Mouse (Mus musculus) B cell, adult 62 days (primary cell): ENCODE data around the gene Olfr630. TPM values are rescaled to one million over a fixed set of nuclear protein-coding genes. Genes with fewer than 3 reads are reported as not detected.

Experiments used
- total RNA-seq: library from RNA; stranded (reverse); gene quantifications from 4 replicates; pipeline ENCODE4 v1.2.4, GENCODE M21; 2023

Gene Olfr630
- not detected in 4 replicates for total RNA-seq

DNA sequence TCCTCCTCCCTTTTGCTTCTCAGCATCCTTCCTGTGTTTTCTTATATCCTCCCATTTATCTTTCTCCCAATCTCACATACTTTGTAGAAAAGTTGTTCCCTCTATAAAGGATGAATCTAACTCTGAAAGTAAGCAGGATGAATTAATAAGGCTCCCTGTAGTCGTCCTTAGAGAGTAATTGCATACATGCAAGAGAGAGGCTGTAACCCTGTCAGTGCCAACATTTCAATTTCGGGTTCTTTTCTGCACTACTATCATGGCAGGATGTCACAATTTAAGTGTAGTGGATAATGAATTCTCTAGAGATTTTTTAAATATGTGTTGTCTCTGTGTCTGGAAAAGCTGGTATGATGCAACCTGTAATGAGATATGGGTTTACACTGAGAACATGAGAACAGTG is at the start of gene Olfr630:
Gene Olfr630 (minus strand): TSS at position 101 of the 400 bp plus-strand sequence.

DNA sequence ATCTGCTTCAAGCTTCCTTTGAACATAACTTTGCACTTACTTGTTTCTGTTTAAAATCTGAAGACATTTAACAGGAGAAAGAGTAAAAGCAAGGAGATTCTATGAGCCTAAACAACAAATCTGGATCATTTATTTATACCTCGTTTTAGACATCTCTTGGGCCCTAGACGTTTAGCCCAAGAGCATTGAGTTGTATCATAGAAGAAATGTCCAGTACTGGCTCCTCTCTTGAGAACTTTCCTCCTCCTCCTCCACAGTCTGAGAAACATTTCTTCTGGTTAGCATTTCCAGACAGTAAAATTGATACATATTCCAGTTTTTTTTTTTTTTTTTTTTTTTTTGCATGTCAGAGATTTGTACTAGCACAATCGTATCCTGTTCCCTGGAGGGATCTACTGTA is 34.6 kb upstream of the Olfr630 start, which contains the start of gene Olfr67:
Gene Olfr67 (minus strand): TSS at position 101 of the 400 bp plus-strand sequence.

GRCm38 (mm10) chr7:103779598-103779997 is 22.5 kb upstream of the Olfr630 start, which contains the start of gene Olfr68:
Gene Olfr68 (minus strand): TSS chr7:103779698.

DNA sequence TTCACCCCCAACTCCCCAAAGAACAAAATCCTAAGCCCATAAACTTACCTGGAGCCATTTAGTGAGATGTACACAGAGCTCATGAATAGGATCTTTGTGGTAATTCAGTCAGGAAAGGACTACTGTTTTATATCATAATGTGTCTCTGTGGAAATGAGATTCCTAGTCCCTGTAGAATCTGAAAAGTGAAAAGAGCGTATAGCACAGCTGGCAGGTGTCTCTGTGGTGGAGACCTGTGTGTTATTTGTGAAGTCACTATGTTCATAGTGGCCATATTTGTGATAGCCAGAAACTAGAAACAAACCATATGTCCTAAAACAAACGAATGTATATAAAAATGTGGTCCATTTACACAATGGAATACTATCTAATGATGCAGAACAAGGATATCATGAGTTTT is 14.4 kb upstream of the Olfr630 start, which contains the start of gene Olfr69:
Gene Olfr69 (minus strand): TSS at position 101 of the 400 bp plus-strand sequence.

GRCm38 (mm10) chr7:103744843-103745242 is 12.3 kb downstream of the Olfr630 start, which contains the start of gene Olfr629:
Gene Olfr629 (minus strand): TSS chr7:103744943.

DNA sequence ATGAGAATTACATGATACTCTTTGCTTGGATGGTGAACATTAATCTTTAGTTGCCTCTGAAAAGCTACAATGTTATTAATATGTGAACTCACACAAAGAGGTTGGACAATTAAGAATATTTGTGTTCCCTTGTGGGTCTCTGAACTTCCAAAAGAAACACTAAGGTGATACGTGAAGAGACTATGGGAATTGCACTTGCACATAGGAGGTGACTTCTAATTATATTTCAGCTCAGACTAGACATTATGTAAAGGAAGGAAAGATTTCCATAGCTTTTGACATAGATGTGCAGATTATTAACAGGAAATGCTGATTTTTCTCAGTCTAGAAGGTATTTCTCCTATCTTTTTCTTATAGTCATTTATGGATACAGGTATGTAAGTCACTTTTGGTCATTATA is 27.1 kb downstream of the Olfr630 start, which contains the start of gene Olfr628:
Gene Olfr628 (plus strand): TSS at position 301 of the 400 bp plus-strand sequence.

GRCm38 (mm10) chr7:103714371-103714770 is 42.8 kb downstream of the Olfr630 start, which contains the start of gene Olfr243:
Gene Olfr243 (plus strand): TSS chr7:103714671.

Other genes starting within 250 kb of the Olfr630 start
- gene Olfr610, start 245.2 kb downstream of the Olfr630 start, total RNA-seq, result not detected in 4 replicates
- not detected in 4 replicates for gene Olfr611, start 236.5 kb downstream of the Olfr630 start, total RNA-seq
- gene Olfr612, start 214.6 kb downstream of the Olfr630 start, total RNA-seq, result not detected in 4 replicates
- gene Olfr613, start 209.3 kb downstream of the Olfr630 start, total RNA-seq, result not detected in 4 replicates
- not detected in 4 replicates for gene Olfr615, start 201.3 kb downstream of the Olfr630 start, total RNA-seq
- not detected in 4 replicates for gene Olfr616, start 188.2 kb downstream of the Olfr630 start, total RNA-seq
- gene Olfr617, start 184.3 kb downstream of the Olfr630 start, total RNA-seq, result not detected in 4 replicates
- gene Olfr618, start 167.2 kb downstream of the Olfr630 start, total RNA-seq, result not detected in 4 replicates
- gene Olfr619, start 156.8 kb downstream of the Olfr630 start, total RNA-seq, result not detected in 4 replicates
- not detected in 4 replicates for gene Olfr620, start 144.8 kb downstream of the Olfr630 start, total RNA-seq
- not detected in 4 replicates for gene Olfr622, start 114.6 kb downstream of the Olfr630 start, total RNA-seq
- not detected in 4 replicates for gene Olfr623, start 93.6 kb downstream of the Olfr630 start, total RNA-seq
- not detected in 4 replicates for gene Olfr624, start 86.1 kb downstream of the Olfr630 start, total RNA-seq
- gene Olfr625-ps1, start 74.6 kb downstream of the Olfr630 start, total RNA-seq, result not detected in 4 replicates
- gene Olfr243, start 42.7 kb downstream of the Olfr630 start, total RNA-seq, result not detected in 4 replicates
- gene Olfr628, start 27.0 kb downstream of the Olfr630 start, total RNA-seq, result not detected in 4 replicates
- gene Olfr629, start 12.4 kb downstream of the Olfr630 start, total RNA-seq, result not detected in 4 replicates
- gene Olfr69, start 14.3 kb upstream of the Olfr630 start, total RNA-seq, result not detected in 4 replicates
- not detected in 4 replicates for gene Olfr68, start 22.4 kb upstream of the Olfr630 start, total RNA-seq
- not detected in 4 replicates for gene Olfr67, start 34.5 kb upstream of the Olfr630 start, total RNA-seq
- gene Hbb-bt, start 56.7 kb upstream of the Olfr630 start, total RNA-seq, result 4.4 to 21.0 TPM (median 14.7 TPM) in 4 replicates
- 43.8 to 120 TPM (median 71.7 TPM) in 4 replicates for gene Hbb-bs, start 70.8 kb upstream of the Olfr630 start, total RNA-seq
- gene Hbb-bh2, start 83.2 kb upstream of the Olfr630 start, total RNA-seq, result not detected in 4 replicates
- not detected in 4 replicates for gene Hbb-bh1, start 85.8 kb upstream of the Olfr630 start, total RNA-seq
- not detected in 4 replicates for gene Hbb-y, start 95.9 kb upstream of the Olfr630 start, total RNA-seq
- gene Olfr66, start 128.9 kb upstream of the Olfr630 start, total RNA-seq, result not detected in 4 replicates
- not detected in 4 replicates for gene Olfr64, start 137.2 kb upstream of the Olfr630 start, total RNA-seq
- gene Olfr65, start 146.2 kb upstream of the Olfr630 start, total RNA-seq, result not detected in 4 replicates
- gene Olfr631, start 171.5 kb upstream of the Olfr630 start, total RNA-seq, result not detected in 4 replicates
- gene Olfr632, start 177.0 kb upstream of the Olfr630 start, total RNA-seq, result not detected in 4 replicates
- not detected in 4 replicates for gene Olfr633, start 187.1 kb upstream of the Olfr630 start, total RNA-seq
- not detected in 4 replicates for gene Olfr635, start 213.8 kb upstream of the Olfr630 start, total RNA-seq
- gene Olfr638, start 241.4 kb upstream of the Olfr630 start, total RNA-seq, result not detected in 4 replicates